Mouse (Mus musculus): Measurements from ENCODE around the gene Mrpl2.
A peak's percentile ranks its signal among the peaks of the same experiment; 100 is the strongest.

The Mrpl2 gene

DNA sequence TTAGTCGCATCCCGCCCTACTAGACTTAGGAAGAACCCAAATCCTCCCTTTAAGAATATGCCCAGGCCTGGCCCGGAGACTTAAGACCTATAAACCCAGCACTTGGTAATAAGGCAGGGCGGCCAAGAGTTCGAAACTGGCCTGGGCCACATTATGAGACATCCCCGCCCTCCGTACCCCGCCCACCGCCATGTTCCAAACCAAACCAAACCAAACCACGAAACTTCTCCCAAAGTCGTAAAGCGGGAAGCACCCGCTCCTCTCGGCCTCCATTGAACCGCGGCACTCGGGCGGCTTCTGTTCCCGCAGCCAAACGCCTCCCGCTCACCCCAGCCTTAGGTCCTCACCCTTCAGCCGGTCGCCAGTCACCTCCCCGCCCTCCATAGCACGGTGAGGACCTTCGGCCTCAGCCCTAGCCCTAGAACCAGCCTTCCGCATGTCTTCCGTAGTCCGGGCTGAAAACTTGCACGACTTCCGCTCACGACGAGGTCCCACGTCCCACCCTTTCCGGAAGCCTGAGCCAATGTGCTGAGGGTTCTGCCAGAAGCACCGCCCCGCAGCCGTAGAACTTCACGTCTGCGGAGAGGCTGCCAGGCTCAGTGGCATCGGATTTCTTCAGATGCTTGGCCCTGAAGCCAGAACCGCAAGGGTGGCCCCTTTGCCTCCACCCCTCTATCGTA, 28.0 kb downstream of the Mrpl2 start, which contains the start of gene Rrp36:
Gene Rrp36 (minus strand): TSS at position 503 of the 680 bp plus-strand sequence.
- DNase-seq: peak; percentile 89

DNA sequence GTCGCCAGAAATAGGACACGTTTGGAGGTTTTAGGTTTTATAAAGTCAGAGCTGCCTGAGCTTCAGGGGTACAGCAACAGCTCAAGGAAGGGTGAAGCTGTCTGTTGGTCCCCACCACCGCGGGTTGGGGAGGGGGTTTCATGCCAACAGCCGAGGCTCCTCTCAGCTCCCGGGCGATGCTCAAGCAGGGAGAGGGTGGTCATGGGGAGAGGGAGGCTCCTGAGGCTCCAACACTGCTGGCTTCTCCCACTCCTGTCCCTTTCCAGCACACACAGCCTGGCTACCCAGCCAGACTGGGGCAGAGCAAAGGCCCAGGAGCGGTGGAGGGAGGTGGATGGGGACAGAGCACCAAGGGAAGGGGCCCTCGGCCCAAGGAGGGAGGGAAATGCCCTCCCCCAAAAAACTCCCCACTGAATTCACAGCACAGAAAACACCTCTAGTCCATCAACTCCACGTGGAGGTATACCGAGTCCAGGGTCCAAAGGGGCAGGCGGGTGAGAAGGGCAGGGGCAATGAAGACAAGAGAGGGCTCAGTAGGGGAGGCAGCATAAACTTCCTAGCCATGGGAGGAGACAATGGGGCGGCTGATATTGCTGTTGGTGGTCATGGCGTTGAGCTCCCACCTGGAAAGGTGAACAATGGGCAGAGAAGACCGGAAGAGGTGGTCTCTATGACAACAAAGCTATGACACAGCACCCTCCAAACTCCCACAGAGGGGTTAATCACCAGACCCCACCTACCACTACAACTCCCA, 28.7 kb downstream of the Mrpl2 start:
- no peak for DNase-seq

DNA sequence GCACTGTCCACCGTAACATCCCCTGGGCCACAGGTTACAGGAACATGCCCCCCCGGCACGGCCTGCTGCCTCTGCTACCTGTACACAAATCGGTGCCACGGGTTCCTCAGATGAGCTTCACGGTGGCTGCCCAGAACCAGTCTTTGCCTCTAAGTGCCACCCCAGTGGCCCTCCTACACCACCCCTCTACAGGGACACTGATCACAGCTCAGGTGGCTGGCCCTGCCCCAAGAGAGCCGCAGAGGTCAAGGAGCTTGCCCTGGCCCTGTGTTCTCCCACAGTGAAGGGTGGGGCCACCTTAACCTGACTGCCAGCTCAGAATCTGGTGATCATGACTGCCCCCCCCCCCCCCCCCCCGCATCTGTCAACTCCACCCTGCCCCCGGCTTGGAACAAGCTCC, 32.4 kb downstream of the Mrpl2 start, which contains the start of gene Mea1:
Gene Mea1 (plus strand): TSS at position 378 of the 400 bp plus-strand sequence.
- no peak for DNase-seq

DNA sequence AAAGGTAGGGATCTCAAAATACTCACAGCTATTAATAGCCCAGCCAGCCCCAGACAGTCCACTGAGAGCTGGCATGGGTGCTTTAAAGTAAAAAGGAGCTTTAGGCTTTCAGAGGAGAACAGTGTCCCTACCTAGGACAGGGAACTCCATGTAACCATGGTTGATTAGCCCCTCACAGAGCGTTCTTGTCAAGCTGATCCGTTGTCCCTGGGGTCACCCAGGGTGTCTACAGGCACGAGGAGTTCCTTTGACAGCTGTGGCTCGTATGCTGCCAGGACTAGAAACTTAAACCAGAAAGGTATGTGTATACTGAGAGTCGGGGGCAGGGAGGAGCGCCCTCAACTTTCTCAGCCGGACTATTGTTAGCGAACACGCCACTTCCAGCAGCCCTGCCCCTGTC, 32.9 kb downstream of the Mrpl2 start:
- no peak for DNase-seq

DNA sequence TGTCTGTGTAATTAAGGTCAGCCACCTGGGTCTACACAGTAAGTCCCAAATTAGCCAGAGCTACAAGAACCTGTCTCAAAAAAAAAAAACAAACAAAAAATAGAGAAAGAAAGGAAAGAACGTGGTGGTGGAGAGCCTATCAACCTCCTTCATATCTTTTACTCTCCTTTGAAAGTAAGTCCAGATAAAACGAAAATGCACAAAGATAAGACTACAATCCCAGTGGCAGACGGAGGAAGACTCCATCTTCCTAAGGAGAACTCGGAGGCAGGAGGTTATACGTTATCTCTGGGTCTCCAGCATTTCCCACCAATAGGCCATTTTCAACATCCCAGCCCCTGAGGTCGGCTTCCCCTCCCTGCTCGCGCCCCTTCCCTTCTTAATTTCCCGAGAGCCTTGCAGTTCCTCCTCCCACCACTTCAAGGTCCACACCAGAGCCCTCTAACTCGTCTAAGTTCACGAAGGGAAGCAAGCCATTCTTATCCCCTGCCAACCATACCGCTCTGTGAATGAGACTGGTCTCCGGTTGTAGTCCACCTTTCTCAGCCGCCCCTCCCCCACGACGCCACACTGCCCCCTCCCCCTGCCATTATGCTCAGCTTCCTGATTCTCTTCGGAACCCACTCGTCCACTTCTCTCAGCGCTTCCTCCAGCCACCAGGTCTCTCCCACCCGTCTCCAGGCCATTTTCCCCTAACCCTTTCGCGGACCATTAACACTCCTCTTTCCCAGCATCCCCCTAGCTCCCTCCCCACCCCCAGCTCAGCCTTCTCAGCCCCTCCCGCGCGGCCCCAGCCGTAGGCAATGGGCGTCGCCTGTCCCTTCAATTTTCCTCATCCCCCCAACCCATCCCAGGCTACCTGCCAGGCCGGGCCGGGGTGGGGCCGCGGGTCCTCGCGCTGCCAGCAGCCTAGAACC, 34.1 kb downstream of the Mrpl2 start:
- DNase-seq: peak; percentile 73

DNA sequence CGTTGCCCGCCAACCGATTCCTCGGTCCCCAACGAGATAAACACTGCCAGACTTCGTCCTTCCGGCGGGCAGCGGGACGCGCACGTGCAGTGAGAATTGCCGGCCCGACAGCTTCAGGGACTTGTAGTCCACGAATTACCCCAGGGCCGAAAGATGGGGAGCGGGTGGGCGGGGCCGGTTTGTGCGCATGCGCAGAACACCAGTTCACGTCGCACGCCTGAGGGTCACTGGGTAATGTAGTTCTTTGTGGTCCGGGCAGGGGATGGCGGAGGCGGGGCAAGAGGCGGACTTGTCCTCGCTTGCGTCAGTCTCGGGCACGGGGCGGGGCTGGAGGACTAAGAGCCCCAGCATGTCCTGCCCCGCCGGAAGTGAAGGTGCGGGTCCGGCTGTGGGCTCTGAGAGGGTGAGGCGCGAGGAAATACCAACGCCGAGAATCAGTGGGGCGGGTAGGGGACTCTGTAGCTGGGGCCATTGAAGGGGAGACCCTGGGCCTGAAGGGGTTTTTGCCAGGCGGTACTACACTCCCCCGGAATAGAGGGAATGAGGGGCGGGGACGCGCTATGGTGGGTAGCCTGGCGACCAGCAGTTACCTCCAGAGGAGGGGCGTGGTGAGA, 34.8 kb downstream of the Mrpl2 start, which contains the start of gene Klhdc3:
Gene Klhdc3 (minus strand): TSS at position 155 of the 614 bp plus-strand sequence.
- peak; percentile 99 for DNase-seq

DNA sequence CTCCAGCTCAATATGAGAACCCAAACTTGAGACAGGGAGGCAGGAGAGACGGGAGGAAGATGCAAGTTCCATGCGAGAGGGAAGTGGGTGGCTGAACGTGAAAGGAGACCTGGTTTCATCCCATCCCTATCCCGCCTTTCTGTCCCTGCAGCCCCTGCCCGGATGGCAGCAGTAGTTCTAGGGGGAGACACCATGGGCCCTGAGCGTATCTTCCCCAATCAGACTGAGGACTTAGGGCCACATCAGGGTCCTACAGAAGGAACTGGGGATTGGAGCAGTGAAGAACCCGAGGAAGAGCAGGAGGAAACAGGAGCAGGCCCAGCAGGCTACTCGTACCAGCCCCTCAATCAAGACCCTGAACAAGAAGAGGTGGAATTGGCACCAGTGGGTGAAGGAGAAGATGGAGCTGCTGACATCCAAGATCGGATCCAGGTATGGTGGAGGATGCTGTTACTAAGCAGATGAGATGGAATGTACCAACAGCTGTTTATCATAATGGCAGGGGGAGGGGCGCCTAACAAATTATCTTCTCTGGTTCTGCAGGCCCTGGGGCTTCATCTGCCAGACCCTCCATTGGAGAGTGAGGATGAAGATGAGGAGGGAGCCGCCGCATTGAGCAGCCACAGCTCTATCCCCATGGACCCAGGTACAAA, 35.6 kb downstream of the Mrpl2 start:
- no peak for DNase-seq

DNA sequence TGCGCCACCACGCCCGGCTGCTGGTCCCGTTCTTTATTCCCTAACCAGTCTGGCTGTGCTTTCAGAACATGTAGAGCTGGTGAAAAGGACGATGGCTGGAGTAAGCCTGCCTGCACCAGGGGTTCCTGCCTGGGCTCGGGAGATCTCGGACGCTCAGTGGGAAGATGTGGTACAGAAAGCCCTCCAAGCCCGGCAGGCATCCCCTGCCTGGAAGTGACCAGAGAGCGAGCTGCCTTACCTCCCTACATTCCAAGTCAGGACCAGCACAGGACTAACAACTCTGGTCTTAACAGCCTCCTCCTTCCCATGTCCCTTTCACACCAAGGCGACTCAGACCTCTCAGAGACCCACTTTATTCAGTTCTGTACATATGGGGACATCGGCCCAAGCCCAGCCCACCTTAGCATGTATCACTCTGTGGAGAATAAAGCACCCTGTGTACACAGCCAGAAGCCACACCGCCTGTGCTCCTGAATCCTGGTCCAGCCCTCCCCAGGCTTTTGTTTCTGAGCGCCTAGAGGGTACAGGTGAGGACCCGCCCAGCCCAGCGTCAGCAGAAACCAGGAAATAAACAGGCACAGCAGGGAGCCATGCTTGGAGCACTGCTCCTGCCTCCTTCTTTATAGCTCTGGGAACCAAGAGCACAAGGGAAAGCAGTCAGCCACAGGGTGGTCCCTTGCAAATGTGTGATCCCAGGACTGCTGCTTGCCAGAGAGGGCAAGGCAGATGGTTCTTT, 36.8 kb downstream of the Mrpl2 start:
- DNase-seq: no peak

DNA sequence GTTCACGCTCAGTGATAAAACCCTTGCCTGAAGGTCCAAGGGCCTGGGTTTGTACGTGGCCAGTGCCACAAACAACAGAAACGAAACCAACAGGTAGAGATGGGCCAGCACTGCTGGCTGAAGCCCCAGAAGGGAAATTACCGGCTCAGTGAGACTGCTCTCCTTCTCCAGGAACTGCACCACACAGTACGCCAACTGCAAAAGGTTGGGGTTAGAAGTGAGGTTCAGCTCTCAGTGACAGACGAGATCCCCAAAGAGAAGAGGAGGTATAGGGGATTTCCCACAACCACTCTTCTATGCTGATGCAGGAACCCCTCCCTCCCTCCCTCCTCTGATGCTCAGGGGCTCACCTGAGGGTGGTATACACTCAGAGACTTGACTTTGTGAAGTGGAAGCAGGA, 39.9 kb downstream of the Mrpl2 start:
- no peak for DNase-seq

DNA sequence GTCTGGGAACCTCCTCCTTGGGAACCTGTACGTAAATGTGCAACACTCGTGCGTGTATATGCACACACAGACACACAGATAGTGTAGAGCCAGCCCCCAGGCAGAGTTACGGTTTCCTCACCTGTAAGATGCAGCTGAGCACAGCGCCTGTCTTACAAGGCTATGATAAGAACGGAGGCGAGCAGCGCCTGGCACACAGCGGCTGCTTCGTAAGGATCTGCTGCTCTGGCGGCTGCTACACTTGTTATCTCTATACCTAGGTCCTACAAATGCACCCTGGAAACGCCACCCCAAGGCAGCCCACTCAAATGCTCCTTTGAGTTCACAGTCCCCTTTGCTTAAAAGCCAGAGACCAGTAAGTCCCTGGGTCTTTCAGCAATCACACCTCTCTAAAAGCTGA, 44.6 kb downstream of the Mrpl2 start:
- DNase-seq: no peak

DNA sequence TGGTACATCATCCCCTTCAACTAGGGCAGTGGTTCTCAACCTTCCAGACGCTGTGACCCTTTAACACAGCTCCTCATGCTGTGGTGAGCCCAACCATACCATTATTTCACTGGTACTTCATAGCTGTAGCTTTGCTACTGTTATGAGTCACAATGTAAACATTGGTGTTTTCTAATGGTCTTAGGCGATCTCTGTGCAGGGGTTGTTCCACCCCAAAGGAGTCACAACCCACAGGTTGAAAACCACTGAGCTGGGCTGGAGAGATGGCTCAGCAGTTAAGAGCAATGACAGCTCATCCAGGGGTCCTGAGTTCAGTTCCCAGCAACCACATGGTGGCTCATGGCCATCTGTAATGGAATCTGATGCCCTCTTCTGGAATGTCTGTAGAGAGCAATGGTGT, 45.4 kb downstream of the Mrpl2 start:
- DNase-seq: no peak

DNA sequence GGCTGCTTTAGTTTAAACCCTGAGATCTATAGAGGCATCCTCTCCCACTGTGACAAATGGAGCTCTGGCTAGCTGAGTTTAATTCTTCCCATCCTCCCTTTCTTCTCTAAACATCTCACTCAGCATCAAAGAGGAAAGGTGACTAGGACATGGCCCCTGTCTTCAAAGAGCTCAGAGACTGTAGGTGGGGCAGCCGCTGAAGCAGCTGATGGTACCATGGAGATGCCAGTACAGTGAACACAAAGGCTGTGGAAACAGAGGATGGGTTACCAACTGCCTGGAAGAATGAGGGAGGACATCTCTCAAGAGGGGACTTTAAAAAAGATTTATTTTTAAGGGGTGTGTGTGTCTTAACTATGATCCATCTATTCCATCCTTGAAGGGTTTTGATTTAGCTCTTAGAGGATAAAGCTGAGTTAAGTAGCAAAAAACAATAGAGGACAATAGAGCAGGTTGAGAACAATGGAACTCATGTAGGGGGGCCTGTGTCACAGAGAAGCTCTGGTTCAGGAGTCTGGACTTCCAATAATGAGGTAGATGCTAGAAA, 48.6 kb downstream of the Mrpl2 start:
- no peak for DNase-seq

DNA sequence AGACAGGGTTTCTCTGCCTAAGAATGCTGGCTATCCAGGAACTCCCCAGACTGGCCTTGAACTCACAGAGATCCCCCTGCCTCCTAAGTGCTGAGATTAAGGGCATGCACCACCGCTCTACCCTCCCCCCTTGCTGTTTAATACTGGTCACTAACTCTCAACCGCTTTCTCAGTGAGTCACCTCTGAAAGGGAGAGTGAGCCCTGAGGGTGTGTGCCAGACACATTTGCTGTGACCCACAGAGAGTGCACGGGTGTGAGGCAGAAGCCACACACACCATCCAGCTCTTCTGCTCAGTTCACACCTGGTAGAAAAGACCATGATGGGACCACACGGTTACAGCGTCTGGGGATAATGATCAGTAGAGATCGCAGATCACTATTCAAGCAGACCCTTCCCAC, 52.5 kb downstream of the Mrpl2 start:
- DNase-seq: no peak

DNA sequence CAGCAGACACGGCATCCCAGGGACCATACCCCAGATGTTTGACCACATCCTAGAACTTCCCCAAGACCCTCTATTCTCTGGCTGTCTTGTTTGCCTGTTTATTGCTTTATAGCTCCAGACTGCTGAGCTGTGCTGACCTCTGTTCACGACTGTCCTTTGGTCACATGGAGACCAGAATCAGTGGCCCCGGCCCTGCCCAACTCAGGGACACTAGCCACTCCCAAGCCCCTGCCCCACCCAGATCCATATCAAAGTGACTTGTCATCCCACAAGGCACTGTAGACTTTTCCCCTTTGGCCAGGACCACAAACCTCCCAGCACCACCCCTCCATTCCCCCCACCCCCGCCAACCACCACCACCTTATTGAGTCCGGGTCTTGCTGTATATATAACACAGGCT, 53.2 kb downstream of the Mrpl2 start:
- no peak for DNase-seq

Data from thymus, postnatal 4 days (tissue).